Mouse (Mus musculus): ENCODE results near the gene Epha1. TPM values are rescaled to one million over a fixed set of nuclear protein-coding genes. Genes with fewer than 3 reads are reported as not detected.
A peak's percentile ranks its signal among the peaks of the same experiment; 100 is the strongest.

Epha1 gene
- total and polyA plus RNA-seq, 2 experiments from 2014 or later, result 0.33 TPM; not detected in 1

- Histone ChIP-seq H3K36me3 (replicated peaks; ENCODE audit: control insufficient read depth, insufficient read depth, low read length) (no peaks in the 10 kb centered on the region), H3K9ac (replicated peaks; ENCODE audit: low read depth, low read length) (no peak overlapping the region), H3K4me2 (ENCODE audit: low read depth, low read length) (no peak overlapping the region), H3K4me3 (ENCODE audit: low read depth, low read length) (no peak overlapping the region), H3K9me3 (replicated peaks; ENCODE audit: control insufficient read depth, low read length) (no peaks in the 10 kb centered on the region), H3K27ac (ENCODE audit: low read depth) (no peak overlapping the region), H3K27me3 (ENCODE audit: control insufficient read depth, insufficient read depth, low read length) (peaks cover 37% of the 10 kb centered on the region), H3K4me1 (ENCODE audit: control insufficient read depth, insufficient read depth) (peaks cover 11% of the 10 kb centered on the region; the same call in 1 of the 2 replicates)
- DNase-seq (ENCODE audit: low spot score) (no peak), ATAC-seq (ENCODE audit: insufficient read depth, low read depth) (no peak)
- 68% methylated on average over 3 of the region's 3 CpGs for WGBS
- TF ChIP-seq EP300 (IDR thresholded peaks at IDR 0.05; ENCODE audit: low read depth) (no peak), CTCF (IDR thresholded peaks at IDR 0.05; ENCODE audit: low read depth) (no peak)
These were observed 46.6 kb downstream of the Epha1 start for GRCm38 (mm10) chr6:42326509-42326908.

- no peak for ATAC-seq (ENCODE audit: insufficient read depth, low read depth)
- Histone ChIP-seq H3K9ac (replicated peaks; ENCODE audit: low read depth, low read length) (no peak overlapping the region), H3K27me3 (ENCODE audit: control insufficient read depth, insufficient read depth, low read length) (peaks cover 37% of the 10 kb centered on the region), H3K9me3 (replicated peaks; ENCODE audit: control insufficient read depth, low read length) (no peaks in the 10 kb centered on the region), H3K27ac (ENCODE audit: low read depth) (no peak overlapping the region), H3K4me3 (ENCODE audit: low read depth, low read length) (peak overlapping the region; percentile 62), H3K4me2 (ENCODE audit: low read depth, low read length) (peak overlapping the region; percentile 93), H3K4me1 (ENCODE audit: control insufficient read depth, insufficient read depth) (peaks cover 11% of the 10 kb centered on the region; the same call in 1 of the 2 replicates), H3K36me3 (replicated peaks; ENCODE audit: control insufficient read depth, insufficient read depth, low read length) (no peaks in the 10 kb centered on the region)
- WGBS, result 4% methylated on average over 7 of the region's 7 CpGs
- TF ChIP-seq CTCF (IDR thresholded peaks at IDR 0.05; ENCODE audit: low read depth) (peak; percentile 67), EP300 (IDR thresholded peaks at IDR 0.05; ENCODE audit: low read depth) (no peak)
- peak; percentile 34 for DNase-seq (ENCODE audit: low spot score)
These were observed 47.8 kb downstream of the Epha1 start for GRCm38 (mm10) chr6:42325268-42325609.

GRCm38 (mm10) chr6:42324482-42325267 lies 48.4 kb downstream of the Epha1 start, which contains the start of gene Fam131b:
Gene Fam131b (minus strand): TSS chr6:42324643.
- H3K4me2 ChIP-seq (ENCODE audit: low read depth, low read length), result peak within 1 kb of the TSS; percentile 93
- H3K9ac ChIP-seq (replicated peaks; ENCODE audit: low read depth, low read length), result peak within 1 kb of the TSS; percentile 17
- no peaks in the 10 kb centered on the region for H3K36me3 ChIP-seq (replicated peaks; ENCODE audit: control insufficient read depth, insufficient read depth, low read length)
- no peak for TF ChIP-seq CTCF (IDR thresholded peaks at IDR 0.05; ENCODE audit: low read depth)
- no peak for TF ChIP-seq EP300 (IDR thresholded peaks at IDR 0.05; ENCODE audit: low read depth)
- H3K27me3 ChIP-seq (ENCODE audit: control insufficient read depth, insufficient read depth, low read length), result peaks cover 37% of the 10 kb centered on the region
- 1% methylated on average over 52 of the region's 68 CpGs for WGBS
- H3K27ac ChIP-seq (ENCODE audit: low read depth), result no peak within 1 kb of the TSS
- H3K9me3 ChIP-seq (replicated peaks; ENCODE audit: control insufficient read depth, low read length), result no peaks in the 10 kb centered on the region
- ATAC-seq (ENCODE audit: insufficient read depth, low read depth) (peak; percentile 34; the same call in 1 of the 2 replicates), DNase-seq (ENCODE audit: low spot score) (no peak)
- peaks cover 11% of the 10 kb centered on the region; the same call in 1 of the 2 replicates for H3K4me1 ChIP-seq (ENCODE audit: control insufficient read depth, insufficient read depth)
- peak within 1 kb of the TSS; percentile 62 for H3K4me3 ChIP-seq (ENCODE audit: low read depth, low read length)

- WGBS, result 2% methylated on average over 23 of the region's 32 CpGs
- Histone ChIP-seq H3K4me3 (ENCODE audit: low read depth, low read length) (peak overlapping the region; percentile 62), H3K9me3 (replicated peaks; ENCODE audit: control insufficient read depth, low read length) (no peaks in the 10 kb centered on the region), H3K4me1 (ENCODE audit: control insufficient read depth, insufficient read depth) (peaks cover 11% of the 10 kb centered on the region; the same call in 1 of the 2 replicates), H3K27me3 (ENCODE audit: control insufficient read depth, insufficient read depth, low read length) (peaks cover 37% of the 10 kb centered on the region), H3K27ac (ENCODE audit: low read depth) (no peak overlapping the region), H3K9ac (replicated peaks; ENCODE audit: low read depth, low read length) (peak overlapping the region; percentile 17), H3K36me3 (replicated peaks; ENCODE audit: control insufficient read depth, insufficient read depth, low read length) (no peaks in the 10 kb centered on the region), H3K4me2 (ENCODE audit: low read depth, low read length) (peak overlapping the region; percentile 93)
- peak; percentile 42 for ATAC-seq (ENCODE audit: insufficient read depth, low read depth)
- DNase-seq (ENCODE audit: low spot score), result no peak
- TF ChIP-seq EP300 (IDR thresholded peaks at IDR 0.05; ENCODE audit: low read depth) (no peak), CTCF (IDR thresholded peaks at IDR 0.05; ENCODE audit: low read depth) (no peak)
These were observed 49.0 kb downstream of the Epha1 start for GRCm38 (mm10) chr6:42324067-42324481.

- H3K27me3 ChIP-seq (ENCODE audit: control insufficient read depth, insufficient read depth, low read length), result peaks cover 37% of the 10 kb centered on the region
- peak overlapping the region; percentile 62 for H3K4me3 ChIP-seq (ENCODE audit: low read depth, low read length)
- H3K9ac ChIP-seq (replicated peaks; ENCODE audit: low read depth, low read length), result no peak overlapping the region; the same call in 1 of the 2 replicates
These were observed 49.5 kb downstream of the Epha1 start for GRCm38 (mm10) chr6:42323371-42324066.

More at GRCm38 (mm10) chr6:42323371-42324066, 49.5 kb downstream of the Epha1 start:
- no peak; the same call in 1 of the 2 replicates for ATAC-seq (ENCODE audit: insufficient read depth, low read depth)
- Histone ChIP-seq H3K9me3 (replicated peaks; ENCODE audit: control insufficient read depth, low read length) (no peaks in the 10 kb centered on the region), H3K4me2 (ENCODE audit: low read depth, low read length) (peak overlapping the region; percentile 93), H3K4me1 (ENCODE audit: control insufficient read depth, insufficient read depth) (peaks cover 11% of the 10 kb centered on the region; the same call in 1 of the 2 replicates), H3K27ac (ENCODE audit: low read depth) (no peak overlapping the region), H3K36me3 (replicated peaks; ENCODE audit: control insufficient read depth, insufficient read depth, low read length) (no peaks in the 10 kb centered on the region)
- WGBS, result 3% methylated on average over 28 of the region's 28 CpGs
- DNase-seq (ENCODE audit: low spot score), result no peak
- no peak for TF ChIP-seq EP300 (IDR thresholded peaks at IDR 0.05; ENCODE audit: low read depth)
- TF ChIP-seq CTCF (IDR thresholded peaks at IDR 0.05; ENCODE audit: low read depth), result no peak
